In genomic region chr14:87416755-87417690, GRCm38 (mm10) we compare ENCODE assay signal across 8 mouse cellular contexts. TPM values are rescaled to one million over a fixed set of nuclear protein-coding genes. Genes with fewer than 3 reads are reported as not detected.
DNase-seq lines count a peak whose midpoint lies in the region; ATAC-seq and TF ChIP-seq lines count a peak whose summit lies in the region.

No protein-coding gene starts in this region.

- H3K36me3 ChIP-seq in forebrain, embryonic 16.5 days (ENCODE audit: control insufficient read depth, insufficient read depth) = no peaks in the 10 kb centered on the region

- peak overlapping the region; percentile 94 for H3K9ac ChIP-seq in forebrain, embryonic 16.5 days (replicated peaks; ENCODE audit: low read depth, low read length)

- intact Hi-C loops in heart, postnatal 25 days (cut with DNase I) = loop anchor here (5.0 to 10.0 kb wide), 2 partner anchors 35 to 272 kb away; partner anchors contain the start of gene Diaph3

- peak overlapping the region; percentile 57 for H3K4me2 ChIP-seq in forebrain, embryonic 16.5 days (ENCODE audit: low read length)

- H3K27ac ChIP-seq in forebrain, embryonic 16.5 days (ENCODE audit: low read length) = peak overlapping the region; percentile 98

- POLR2A ChIA-PET in Patski (lab: Charles Lee) = interaction anchor here (0.6 to 1.4 kb wide), 4 partner anchors 12 to 69 kb away, joined by 3 to 7 read pairs (median 3); no protein-coding TSS in a partner anchor

- under 1% methylated on average over 65 of the region's 109 CpGs for WGBS in forebrain, embryonic 16.5 days

- H3K9me3 ChIP-seq in forebrain, embryonic 16.5 days (ENCODE audit: control insufficient read depth, low read length) = no peaks in the 10 kb centered on the region

- CTCF ChIA-PET in Patski (lab: Charles Lee) = interaction anchor here (0.8 kb wide), 1 partner anchor 16 kb away, joined by 3 read pairs; no protein-coding TSS in a partner anchor

- peak; percentile 61 for ATAC-seq in Patski
- ATAC-seq in forebrain, embryonic 16.5 days = peak; percentile 54

- H3K4me3 ChIP-seq in forebrain, embryonic 16.5 days (replicated peaks; ENCODE audit: low read length) = peak overlapping the region; percentile 83

- in situ Hi-C loops in Patski (cut with MboI; ENCODE audit: low pct_unique_long_range_greater_than_20kb) = no loop called here

- peaks cover 20% of the 10 kb centered on the region for H3K4me1 ChIP-seq in forebrain, embryonic 16.5 days (replicated peaks; ENCODE audit: control insufficient read depth, insufficient read depth, low read length)

- no peak for DNase-seq in Patski (ENCODE audit: low read depth, low spot score)
- peak; percentile 65 for DNase-seq in cerebellum, adult 11-12 months
- peak; percentile 23 for DNase-seq in heart, postnatal 25 days (ENCODE audit: low spot score)
- DNase-seq in layer of hippocampus, postnatal 14 days (ENCODE audit: low spot score in 2 of 2) = peak; percentile 17 to 34
- DNase-seq in lung, postnatal 14 days = peak; percentile 51
- DNase-seq in ovary, postnatal 36 days (ENCODE audit: low spot score) = peak; percentile 67
- DNase-seq in urinary bladder, postnatal 4 days (ENCODE audit: low spot score in 2 of 2) = peak; percentile 57 to 63

- no peaks in the 10 kb centered on the region for H3K27me3 ChIP-seq in Patski
- H3K27me3 ChIP-seq in forebrain, embryonic 16.5 days (replicated peaks; ENCODE audit: control insufficient read depth, insufficient read depth, low read length) = no peaks in the 10 kb centered on the region

- no peak for TF ChIP-seq CTCF in Patski (IDR thresholded peaks at IDR 0.05)

RNA-seq across cellular contexts. Expression of gene Tdrd3, which starts 0.6 kb away (rescaled TPM):
- polyA plus RNA-seq in Patski (2021) = 29.4 TPM
- polyA plus RNA-seq in forebrain, embryonic 16.5 days (2015; fragmentation: Nextera tagmentation; extraction: Ambion mirVana) = 60.5 and 68.4 TPM in 2 replicates
- 10 to 100 TPM; 24.9 to 25.3 TPM for total RNA-seq in heart, postnatal 25 days (2021)
- total RNA-seq in layer of hippocampus, postnatal 14 days (2021) = 10 to 100 TPM; 27.7 to 28.3 TPM
